Mouse (Mus musculus) cortical plate, adult 2 months (tissue): ENCODE data around the gene Trpm3. TPM values are rescaled to one million over a fixed set of nuclear protein-coding genes. Genes with fewer than 3 reads are reported as not detected.

ENCODE experiments used
- H3K27ac ChIP-seq: fragments of 200-500 bp; 2 replicates; pipeline ENCODE4 v1.5.1; 2012; ENCODE audit warnings: low read length, control low read depth, inconsistent platforms; ENCODE audit not compliant: insufficient read depth
- H3K4me1 ChIP-seq: fragments of 200-500 bp; 2 replicates; pipeline ENCODE4 v1.6.1; 2011; ENCODE audit warnings: low read length; ENCODE audit not compliant: control insufficient read depth, insufficient read depth
- H3K4me3 ChIP-seq: fragments of 200-500 bp; 2 replicates; pipeline ENCODE4 v1.5.1; 2011; ENCODE audit warnings: mild to moderate bottlenecking, low read length, control low read depth; ENCODE audit not compliant: insufficient read depth
- CTCF ChIP-seq: fragments of 200-500 bp; IDR thresholded peaks from 2 replicates; pipeline ENCODE4 v1.5.1; 2011; ENCODE audit warnings: mild to moderate bottlenecking, control low read depth, low read length; ENCODE audit not compliant: insufficient read depth; ENCODE audit errors: extremely low read depth
- POLR2A ChIP-seq: fragments of 200-500 bp; IDR thresholded peaks from 2 replicates; pipeline ENCODE4 v1.6.1; 2011; ENCODE audit warnings: mild to moderate bottlenecking, low read length, control low read depth; ENCODE audit not compliant: insufficient read depth; ENCODE audit errors: extremely low read depth
- polyA plus RNA-seq: library from polyadenylated mRNA; depleted of rRNA; stranded (reverse); fragments of >200 nt; gene quantifications from 2 replicates; pipeline ENCODE4 v1.2.3, GENCODE M21; 2012

Gene Trpm3
- polyA plus RNA-seq, 1 experiment = 16.5 TPM

- Histone ChIP-seq H3K4me3 (no peak overlapping the region), H3K27ac (no peak overlapping the region), H3K4me1 (no peaks in the 10 kb centered on the region)
These were observed 39.7 kb downstream of the Trpm3 start for GRCm38 (mm10) chr19:22178549-22178948.

GRCm38 (mm10) chr19:22179017-22179416 is 40.2 kb downstream of the Trpm3 start:
- no peak overlapping the region for H3K4me3 ChIP-seq
- no peaks in the 10 kb centered on the region for H3K4me1 ChIP-seq
- TF ChIP-seq POLR2A = no peak
- no peak for TF ChIP-seq CTCF
- H3K27ac ChIP-seq = no peak overlapping the region

More at GRCm38 (mm10) chr19:22178549-22178948, 39.7 kb downstream of the Trpm3 start:
- no peak for TF ChIP-seq POLR2A
- TF ChIP-seq CTCF = no peak

- no peak overlapping the region for H3K4me3 ChIP-seq
- TF ChIP-seq CTCF (no peak), POLR2A (no peak)
These were observed 41.3 kb downstream of the Trpm3 start for GRCm38 (mm10) chr19:22180136-22180535.

GRCm38 (mm10) chr19:22189716-22190115 is 50.9 kb downstream of the Trpm3 start:
- Histone ChIP-seq H3K27ac (no peak overlapping the region), H3K4me1 (no peaks in the 10 kb centered on the region), H3K4me3 (no peak overlapping the region)
- TF ChIP-seq CTCF (no peak), POLR2A (no peak)

More at GRCm38 (mm10) chr19:22180136-22180535, 41.3 kb downstream of the Trpm3 start:
- no peak overlapping the region for H3K27ac ChIP-seq
- H3K4me1 ChIP-seq = no peaks in the 10 kb centered on the region

- TF ChIP-seq CTCF (no peak), POLR2A (no peak)
- no peaks in the 10 kb centered on the region for H3K4me1 ChIP-seq
- H3K4me3 ChIP-seq = no peak overlapping the region
- no peak overlapping the region for H3K27ac ChIP-seq
These were observed 83.7 kb downstream of the Trpm3 start for GRCm38 (mm10) chr19:22222520-22222919.

- no peak overlapping the region for H3K27ac ChIP-seq
- no peak for TF ChIP-seq POLR2A
- no peak for TF ChIP-seq CTCF
- H3K4me3 ChIP-seq = no peak overlapping the region
- no peaks in the 10 kb centered on the region for H3K4me1 ChIP-seq
These were observed 95.3 kb downstream of the Trpm3 start for GRCm38 (mm10) chr19:22234187-22234586.

- H3K4me1 ChIP-seq = no peaks in the 10 kb centered on the region
- TF ChIP-seq POLR2A (no peak), CTCF (no peak)
These were observed 110.2 kb downstream of the Trpm3 start for GRCm38 (mm10) chr19:22249076-22249475.

GRCm38 (mm10) chr19:22272916-22273315 is 134.1 kb downstream of the Trpm3 start:
- Histone ChIP-seq H3K27ac (no peak overlapping the region), H3K4me1 (no peaks in the 10 kb centered on the region), H3K4me3 (no peak overlapping the region)
- TF ChIP-seq CTCF (no peak), POLR2A (no peak)

More at GRCm38 (mm10) chr19:22249076-22249475, 110.2 kb downstream of the Trpm3 start:
- H3K4me3 ChIP-seq = no peak overlapping the region
- H3K27ac ChIP-seq = no peak overlapping the region

GRCm38 (mm10) chr19:22284651-22285050 is 145.8 kb downstream of the Trpm3 start:
- no peak for TF ChIP-seq POLR2A
- TF ChIP-seq CTCF = no peak
- Histone ChIP-seq H3K4me3 (no peak overlapping the region), H3K4me1 (no peaks in the 10 kb centered on the region), H3K27ac (no peak overlapping the region)

- H3K4me3 ChIP-seq = no peak overlapping the region
- TF ChIP-seq CTCF = no peak
- TF ChIP-seq POLR2A = no peak
- no peaks in the 10 kb centered on the region for H3K4me1 ChIP-seq
- no peak overlapping the region for H3K27ac ChIP-seq
These were observed 153.8 kb downstream of the Trpm3 start for GRCm38 (mm10) chr19:22292671-22293070.
